Mouse (Mus musculus) frontal cortex, adult 2 months (tissue): Measurements from ENCODE around the gene Bub1. TPM values are rescaled to one million over a fixed set of nuclear protein-coding genes. Genes with fewer than 3 reads are reported as not detected.
A peak's percentile ranks its signal among the peaks of the same experiment; 100 is the strongest.

Experiments
- DNase-seq, 2 experiments: peaks; one replicate each; pipeline ENCODE4 v3.0.0; 2022; ENCODE audit warnings: low spot score in 1 of 2; ENCODE audit errors: extremely low spot score in 1 of 2
- polyA plus RNA-seq: library from polyadenylated mRNA; depleted of rRNA; stranded (reverse); fragments of >200 nt; gene quantifications from 2 replicates; pipeline ENCODE4 v1.2.3, GENCODE M21; 2012; rRNA removed

Gene Bub1
- 0.34 and 0.82 TPM in 2 replicates for polyA plus RNA-seq

DNA sequence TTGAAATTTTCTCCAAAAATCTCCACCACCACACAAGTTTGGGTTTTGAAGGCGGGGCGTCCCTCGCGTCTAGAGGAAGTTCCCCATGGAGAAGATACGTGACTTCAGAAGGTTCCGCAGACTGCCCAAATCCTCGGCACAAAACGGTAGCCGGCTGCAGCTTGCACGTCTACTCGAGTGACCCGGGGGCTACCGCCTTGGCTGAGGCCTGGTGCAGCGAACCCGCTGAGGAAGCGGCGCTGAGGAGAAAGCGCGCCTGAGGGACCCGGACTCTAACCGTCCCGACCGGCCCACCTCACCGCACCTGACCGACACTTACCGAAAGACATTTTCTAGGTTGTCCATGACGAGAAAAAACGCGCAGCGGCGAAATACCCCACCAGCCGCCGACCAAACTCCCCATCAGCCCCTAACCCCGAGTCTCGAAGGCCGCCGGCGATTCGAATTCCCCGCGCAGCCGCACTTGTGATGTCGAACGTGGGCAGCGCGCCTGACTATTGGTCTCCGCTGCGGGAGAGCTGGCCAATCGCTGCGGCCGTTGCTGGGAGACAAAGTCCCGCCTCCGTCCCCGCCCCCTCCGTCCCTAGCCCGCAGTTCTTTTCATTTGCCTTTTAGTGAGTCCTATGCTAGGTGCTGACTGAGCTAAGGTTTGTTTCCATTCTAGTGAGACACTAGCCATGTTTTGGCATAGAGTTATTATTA is at the start of gene Bub1:
Gene Bub1, minus strand, starts transcription at position 465 of the 702 bp plus-strand sequence.
- peak; percentile 80 to 93 for DNase-seq

- DNase-seq: no peak
These were observed 49.4 kb upstream of the Bub1 start for GRCm38 (mm10) chr2:127881063-127881462.

GRCm38 (mm10) chr2:127864381-127864780 is 32.7 kb upstream of the Bub1 start:
- DNase-seq: no peak

DNA sequence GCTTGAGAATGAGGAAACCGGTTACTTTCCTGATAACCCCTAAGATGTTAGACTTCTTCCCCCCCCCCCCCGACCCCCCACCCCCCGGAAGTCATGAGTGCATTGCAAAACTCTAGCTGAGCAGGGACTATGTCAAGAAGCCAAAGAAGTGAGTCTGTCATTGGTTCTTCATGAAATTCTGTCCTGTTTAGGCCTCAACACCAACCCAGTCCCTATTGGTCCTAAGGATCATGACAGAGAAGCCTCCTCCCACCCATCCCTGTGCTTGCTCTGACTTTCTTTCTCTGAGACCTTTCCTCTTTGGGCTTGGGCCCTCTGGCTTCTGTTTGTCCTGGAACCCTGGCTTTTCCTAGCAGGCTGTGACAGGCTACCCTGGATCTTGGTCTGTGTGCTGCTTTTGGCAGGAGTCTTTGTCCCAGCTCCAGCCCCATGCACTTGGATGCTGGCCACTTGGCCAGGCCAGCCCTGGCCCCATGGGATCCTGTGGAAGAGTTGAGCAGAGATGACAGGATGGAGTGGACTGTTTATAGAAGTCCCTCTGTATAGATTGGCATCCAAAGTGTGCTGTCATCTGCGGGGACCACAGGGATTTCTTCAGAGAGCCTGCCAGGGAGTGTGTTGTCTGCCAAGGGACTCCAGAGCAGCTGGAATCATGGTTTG is 22.8 kb upstream of the Bub1 start:
- peak; percentile 5 to 12 for DNase-seq

GRCm38 (mm10) chr2:127850371-127850770 is 18.7 kb upstream of the Bub1 start:
- DNase-seq: no peak

DNA sequence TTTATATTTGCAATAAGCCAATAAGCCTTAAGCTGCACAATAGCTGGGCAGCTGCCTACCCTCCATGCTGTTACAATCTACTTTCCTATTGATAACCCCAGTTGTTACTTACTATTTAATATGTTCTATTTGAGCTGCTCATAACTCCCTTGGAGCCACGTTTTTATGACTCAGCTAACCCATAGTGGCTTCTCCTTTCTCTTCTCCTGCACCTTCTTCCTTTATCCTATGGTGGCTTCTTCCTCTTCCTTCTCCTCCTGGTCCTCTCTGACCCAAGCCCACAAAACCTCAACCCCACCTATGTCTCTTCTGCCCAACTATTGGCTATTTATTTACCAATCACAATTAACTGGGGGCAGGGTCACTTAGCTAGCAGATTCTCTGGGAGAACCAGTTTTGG is 14.9 kb upstream of the Bub1 start:
- DNase-seq: no peak

GRCm38 (mm10) chr2:127846008-127846407 is 14.3 kb upstream of the Bub1 start:
- no peak for DNase-seq

DNA sequence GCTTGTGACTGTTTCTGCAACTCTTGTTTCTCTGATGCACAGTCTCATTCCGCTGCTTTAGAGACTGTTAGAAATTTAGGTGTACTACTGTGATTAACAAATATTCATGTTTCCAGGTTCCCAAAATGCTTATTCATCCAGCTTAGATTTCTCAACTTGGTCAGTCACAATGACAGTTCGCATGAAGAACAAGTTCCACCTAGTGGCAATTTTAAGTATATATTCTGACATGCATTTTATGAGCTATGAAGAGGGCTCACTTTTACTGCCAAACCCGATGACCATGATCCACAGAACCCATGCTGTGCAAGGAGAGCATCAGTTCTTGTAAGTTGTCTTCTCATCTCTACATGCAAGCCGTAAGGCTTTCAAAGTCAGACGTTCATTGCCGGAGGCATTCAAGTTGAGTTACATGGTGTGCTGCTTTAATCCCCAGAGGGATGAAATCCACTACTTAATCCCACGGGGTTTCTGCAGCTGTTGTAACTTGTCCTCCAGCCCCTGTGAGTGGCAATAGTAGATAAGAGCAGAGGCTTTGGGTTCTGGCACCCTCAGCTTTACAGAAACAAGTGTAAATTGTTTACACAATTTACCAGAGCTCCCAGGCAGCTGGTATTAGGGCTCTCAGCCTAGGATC is 13.8 kb upstream of the Bub1 start:
- DNase-seq: peak in 1 of 2 experiments; percentile 10

DNA sequence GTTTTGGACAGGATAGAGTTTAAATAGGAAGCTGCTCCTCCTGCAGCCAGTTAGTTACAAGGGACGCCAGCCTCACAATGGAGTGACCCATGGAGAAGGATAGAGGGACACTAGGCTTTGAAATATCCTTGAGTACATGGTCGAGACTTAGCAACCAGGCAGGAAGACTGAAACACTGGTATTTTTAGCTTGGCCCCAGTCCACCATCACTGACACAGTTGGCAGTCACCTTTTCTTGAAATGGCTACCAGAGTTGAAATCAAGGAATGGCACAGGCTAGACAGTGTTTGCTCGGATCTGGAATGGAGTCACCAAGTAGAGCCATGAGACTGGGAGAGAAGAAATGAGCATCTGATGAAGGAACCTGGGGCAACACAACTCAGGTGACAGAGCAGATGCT is 10.8 kb upstream of the Bub1 start:
- DNase-seq: no peak

GRCm38 (mm10) chr2:127841402-127841801 is 9.7 kb upstream of the Bub1 start:
- no peak for DNase-seq

- DNase-seq: no peak
These were observed 7.8 kb upstream of the Bub1 start for GRCm38 (mm10) chr2:127839425-127839824.

DNA sequence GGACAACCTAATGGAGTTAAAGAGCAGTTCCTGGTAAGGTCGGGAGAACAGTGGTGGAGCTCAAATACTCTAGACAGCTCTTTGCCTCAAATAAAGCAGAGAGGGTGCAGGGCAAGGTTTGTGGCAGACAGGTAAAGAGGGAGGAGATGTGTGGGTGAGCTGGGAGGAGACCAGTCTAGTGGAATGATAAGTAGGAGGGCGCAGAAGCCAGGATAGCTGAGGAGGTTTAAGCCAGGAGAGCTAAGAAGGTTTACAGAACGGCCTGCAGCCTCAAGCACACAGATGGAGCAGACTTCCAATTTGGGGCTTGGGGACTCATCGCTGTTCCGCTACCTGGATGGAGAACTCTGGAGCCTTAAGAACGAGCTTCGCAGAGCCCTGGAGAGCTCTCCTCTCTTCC is 6.9 kb upstream of the Bub1 start, which contains the start of gene Acoxl:
Gene Acoxl, plus strand, starts transcription at position 301 of the 400 bp plus-strand sequence.
- no peak for DNase-seq

DNA sequence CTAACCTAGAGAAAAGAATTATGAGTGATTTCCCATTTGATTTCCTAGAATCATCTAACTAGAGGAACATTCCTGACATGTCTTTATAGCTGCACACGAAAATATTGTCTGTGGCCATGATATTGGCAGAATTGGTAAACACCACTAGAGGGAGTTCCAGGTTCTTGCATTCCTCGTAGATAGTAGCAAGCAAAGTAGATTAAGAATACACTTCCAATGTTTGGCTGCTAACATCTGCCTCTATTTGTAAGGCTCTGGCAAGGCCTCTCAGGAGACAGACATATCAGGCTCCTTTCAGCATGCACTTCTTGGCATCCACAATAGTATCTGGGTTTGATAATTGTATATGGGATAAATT is 1.1 kb upstream of the Bub1 start:
- peak in 1 of 2 experiments; percentile 19 for DNase-seq

DNA sequence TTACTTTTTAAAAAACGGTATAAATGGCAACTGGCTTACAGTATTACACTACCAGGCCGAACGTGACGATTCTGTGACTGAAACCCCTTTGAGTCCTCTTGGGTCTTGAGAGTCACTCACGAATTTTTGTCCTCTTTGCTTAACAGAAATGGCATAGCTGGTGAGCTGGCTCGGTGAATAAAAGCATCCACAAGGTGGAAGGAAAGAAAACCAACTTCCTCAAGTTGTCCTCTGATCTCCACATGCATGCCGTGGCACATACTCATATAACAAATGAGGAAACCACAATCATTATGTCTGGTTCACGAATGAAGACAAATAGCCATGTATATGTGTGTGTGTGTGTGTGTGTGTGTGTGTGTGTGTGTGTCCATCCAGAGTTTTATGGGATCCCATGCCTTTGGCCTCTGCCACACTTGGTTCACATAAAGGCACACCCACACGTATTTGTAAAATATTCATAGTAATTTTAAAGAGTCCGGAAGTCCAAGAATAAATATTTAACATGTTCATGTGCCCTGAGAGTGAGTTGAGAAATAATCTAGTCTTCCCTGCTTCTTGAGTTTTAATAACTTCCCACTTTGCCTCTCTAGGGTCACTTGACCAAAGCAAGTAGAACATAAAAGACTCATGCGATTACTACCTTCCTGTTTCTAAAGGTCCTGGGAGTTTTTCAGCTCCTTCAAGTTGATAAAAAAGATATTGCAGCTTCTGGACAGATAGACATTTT is 603 bp upstream of the Bub1 start:
- no peak for DNase-seq

- DNase-seq: peak; percentile 86 to 96
These were observed 39.6 kb downstream of the Bub1 start, which contains the start of gene Mtln for GRCm38 (mm10) chr2:127791919-127792603. Mtln (minus strand) TSS chr2:127792488.

DNA sequence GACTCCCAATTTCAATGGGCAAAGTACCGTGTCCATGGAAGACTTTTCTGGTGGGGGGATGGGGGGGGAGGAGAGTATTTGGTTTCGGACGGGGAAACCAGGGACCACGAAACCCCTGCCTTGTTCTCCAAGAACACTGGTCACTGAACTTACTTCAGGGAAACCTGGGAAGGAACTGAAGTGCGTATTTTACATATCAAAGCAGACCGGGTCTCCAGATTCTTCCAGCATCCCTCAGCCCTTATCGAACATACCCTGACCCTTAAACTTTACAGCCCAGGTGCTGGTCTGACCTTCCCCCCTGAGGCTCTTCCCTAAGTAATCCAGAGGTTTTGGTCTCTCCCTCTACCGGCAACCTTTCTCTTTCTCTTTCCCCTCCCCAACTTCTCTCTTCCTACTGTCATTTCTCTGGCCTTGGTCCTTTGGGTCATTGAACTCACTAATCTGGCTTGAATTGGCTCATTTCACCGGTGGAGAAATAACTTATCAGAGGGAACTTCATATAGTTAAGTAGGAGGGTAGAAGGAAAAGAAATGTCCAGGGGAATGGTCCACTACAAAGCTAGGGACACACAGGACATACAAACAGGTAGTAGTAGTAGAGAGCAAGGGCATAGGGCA is 41.9 kb downstream of the Bub1 start:
- no peak for DNase-seq

GRCm38 (mm10) chr2:127789138-127789537 is 42.5 kb downstream of the Bub1 start:
- peak in 1 of 2 experiments; percentile 19 for DNase-seq

GRCm38 (mm10) chr2:127788440-127789116 is 43.1 kb downstream of the Bub1 start, which contains the start of gene Nphp1:
Nphp1 (minus strand) TSS chr2:127788897.
- peak; percentile 56 to 88 for DNase-seq

GRCm38 (mm10) chr2:127787226-127787625 is 44.4 kb downstream of the Bub1 start:
- no peak for DNase-seq
